Mouse (Mus musculus) CH12.LX (cell line): ENCODE results near the gene Sez6l2. TPM values are rescaled to one million over a fixed set of nuclear protein-coding genes. Genes with fewer than 3 reads are reported as not detected.

Experiments
- DNase-seq: peaks from one replicate; pipeline ENCODE4 v3.0.0-alpha.2; 2013; ENCODE audit errors: extremely low read depth
- H3K27ac ChIP-seq: 2 replicates; pipeline ENCODE4 v1.5.1; 2012; ENCODE audit warnings: low read depth, mild to moderate bottlenecking, control low read depth, moderate library complexity; ENCODE audit not compliant: insufficient read depth
- H3K27me3 ChIP-seq: replicated peaks from 2 replicates; pipeline ENCODE3; 2012; ENCODE audit warnings: inconsistent platforms
- H3K36me3 ChIP-seq, 2 experiments: replicated peaks in 1 of 2; 2 replicates each; pipeline versions ENCODE3 to v1.6.1; 2012; ENCODE audit warnings: inconsistent platforms in 1 of 2, low read length in 1 of 2, mild to moderate bottlenecking in 1 of 2, mixed read lengths in 1 of 2, moderate library complexity in 1 of 2; ENCODE audit not compliant: control insufficient read depth in 1 of 2, insufficient read depth in 1 of 2
- H3K4me1 ChIP-seq, 2 experiments: 2 replicates each; pipeline ENCODE4 v1.6.1; 2012; ENCODE audit warnings: inconsistent platforms in 1 of 2, moderate library complexity in 1 of 2; ENCODE audit not compliant: insufficient read depth in 2 of 2, control insufficient read depth in 1 of 2
- H3K4me2 ChIP-seq: 2 replicates; pipeline ENCODE4 v1.6.1; 2012; ENCODE audit warnings: low read depth, mild to moderate bottlenecking, control low read depth; ENCODE audit not compliant: poor library complexity, insufficient read depth, severe bottlenecking
- H3K4me3 ChIP-seq, 3 experiments: fragments of 150-350 bp in 1 of 3; sonication (generic) in 1 of 3; replicated peaks in 1 of 3; 2 replicates each; pipeline versions ENCODE3 to v1.5.1; 2011 to 2012; ENCODE audit warnings: low read depth in 2 of 3, low read length in 2 of 3, mild to moderate bottlenecking in 2 of 3, moderate library complexity in 2 of 3, control low read depth in 1 of 3, improper control_type of control experiment in 1 of 3, inconsistent platforms in 1 of 3, mixed read lengths in 1 of 3; ENCODE audit not compliant: poor library complexity in 1 of 3
- H3K79me2 ChIP-seq: replicated peaks from 2 replicates; pipeline ENCODE4 v1.6.1; 2012; ENCODE audit warnings: mild to moderate bottlenecking, moderate library complexity; ENCODE audit not compliant: control insufficient read depth, poor library complexity, insufficient read depth, severe bottlenecking; ENCODE audit errors: extremely low read depth
- H3K9ac ChIP-seq: 2 replicates; pipeline ENCODE4 v1.6.1; 2012; ENCODE audit warnings: low read depth, mild to moderate bottlenecking, control low read depth, moderate library complexity; ENCODE audit not compliant: insufficient read depth
- H3K9me3 ChIP-seq: replicated peaks from 2 replicates; pipeline ENCODE3; 2012; ENCODE audit warnings: low read length, inconsistent platforms, mixed read lengths
- GABPA ChIP-seq: IDR thresholded peaks from 2 replicates; pipeline ENCODE4 v1.6.1; 2012; ENCODE audit warnings: low read depth, low read length, improper control_type of control experiment, inconsistent platforms; ENCODE audit not compliant: insufficient replicate concordance
- HCFC1 ChIP-seq: IDR thresholded peaks from 2 replicates; pipeline ENCODE4 v1.6.1; 2012; ENCODE audit warnings: low read depth, mild to moderate bottlenecking, inconsistent platforms, low read length, improper control_type of control experiment
- IRF4 ChIP-seq: IDR thresholded peaks from 2 replicates; pipeline ENCODE4 v1.6.1; 2014; ENCODE audit warnings: low read depth, mild to moderate bottlenecking, inconsistent platforms, low read length, improper control_type of control experiment
- KAT2A ChIP-seq: IDR thresholded peaks from 2 replicates; pipeline ENCODE4 v1.6.1; 2012; ENCODE audit warnings: low read length, improper control_type of control experiment, inconsistent platforms; ENCODE audit not compliant: insufficient replicate concordance
- MAFK ChIP-seq: IDR thresholded peaks from 2 replicates; pipeline ENCODE4 v1.6.1; 2011; ENCODE audit warnings: low read length, improper control_type of control experiment; ENCODE audit not compliant: insufficient replicate concordance
- MXI1 ChIP-seq: IDR thresholded peaks from 2 replicates; pipeline ENCODE4 v1.6.1; 2011; ENCODE audit warnings: mild to moderate bottlenecking, low read depth, low read length, improper control_type of control experiment
- NRF1 ChIP-seq: IDR thresholded peaks from 2 replicates; pipeline ENCODE4 v1.6.1; 2014; ENCODE audit warnings: low read depth, mild to moderate bottlenecking, inconsistent platforms, low read length, improper control_type of control experiment, moderate library complexity
- POLR2A ChIP-seq: IDR thresholded peaks from 2 replicates; pipeline ENCODE4 v1.6.1; 2011; ENCODE audit warnings: low read depth, mild to moderate bottlenecking, improper control_type of control experiment, low read length
- POLR2AphosphoS2 ChIP-seq: IDR thresholded peaks from 2 replicates; pipeline ENCODE4 v1.6.1; 2011; ENCODE audit warnings: low read depth, low read length, improper control_type of control experiment
- RCOR1 ChIP-seq: conservative IDR thresholded peaks from 2 replicates; pipeline ENCODE4 v1.6.1; 2012; ENCODE audit warnings: low read depth, mild to moderate bottlenecking, inconsistent platforms, low read length, improper control_type of control experiment
- SIN3A ChIP-seq: IDR thresholded peaks from 2 replicates; pipeline ENCODE4 v1.6.1; 2012; ENCODE audit warnings: low read length, improper control_type of control experiment, inconsistent platforms
- TBP ChIP-seq: conservative IDR thresholded peaks from 2 replicates; pipeline ENCODE4 v1.6.1; 2011; ENCODE audit warnings: low read depth, low read length, improper control_type of control experiment
- UBTF ChIP-seq: IDR thresholded peaks from 2 replicates; pipeline ENCODE4 v1.6.1; 2012; ENCODE audit warnings: low read depth, mild to moderate bottlenecking, inconsistent platforms, low read length, improper control_type of control experiment, moderate library complexity
- USF2 ChIP-seq: conservative IDR thresholded peaks from 2 replicates; pipeline ENCODE4 v1.6.1; 2011; ENCODE audit warnings: low read depth, low read length, improper control_type of control experiment
- ZMIZ1 ChIP-seq: IDR thresholded peaks from 2 replicates; pipeline ENCODE4 v1.6.1; 2012; ENCODE audit warnings: low read depth, mild to moderate bottlenecking, inconsistent platforms, low read length, improper control_type of control experiment
- dilution Hi-C: fragments of 300-500 bp; cut with MboI; formaldehyde crosslinking; loops from 2 replicates; pipeline ENCODE4 v1.14.3; 2020; ENCODE audit warnings: low sequenced_read_pairs; ENCODE audit not compliant: extremely low pct_unique_long_range_greater_than_20kb, extremely low pct_ligation_motif_present
- in situ Hi-C: fragments of 300-500 bp; cut with MboI; formaldehyde crosslinking; loops from 3 replicates; pipeline ENCODE4 v1.14.3; 2019; ENCODE audit warnings: low sequenced_read_pairs, low pct_ligation_motif_present, low pct_unique_long_range_greater_than_20kb, mixed read lengths
- polyA plus RNA-seq: library from polyadenylated mRNA; unstranded; fragments of >175 nt; gene quantifications from 2 replicates; pipeline ENCODE4 v1.2.1, GENCODE M21; 2012; ENCODE audit warnings: low read depth; ENCODE audit not compliant: insufficient read length
- total RNA-seq, 2 experiments: library from RNA; depleted of rRNA; stranded (reverse); fragments of 300-350 nt in 1 of 2; fragments of >200 nt in 1 of 2; gene quantifications; 2 replicates each; pipeline ENCODE4 v1.2.3; 2012 to 2014

Gene Sez6l2
- total RNA-seq (2012; rRNA removed) (7.2 and 8.8 TPM in 2 replicates), total RNA-seq (2014; rRNA removed) (8.9 and 9.9 TPM in 2 replicates), polyA plus RNA-seq (29.2 and 29.3 TPM in 2 replicates)

GRCm38 (mm10) chr7:126949793-126950646 lies at the start of gene Sez6l2:
Gene Sez6l2 (plus strand): TSS chr7:126950563.
- no peak within 1 kb of the TSS for H3K9ac ChIP-seq

GRCm38 (mm10) chr7:126905590-126905989 lies 44.8 kb upstream of the Sez6l2 start:
- no peaks in the 10 kb centered on the region for H3K27me3 ChIP-seq
- in situ Hi-C loops, result no loop called here
- no peak for TF ChIP-seq TBP
- no peak for TF ChIP-seq ZMIZ1
- TF ChIP-seq MAFK, result peak; percentile 78
- no peak for TF ChIP-seq GABPA
- no peak for TF ChIP-seq RCOR1
- TF ChIP-seq USF2, result no peak
- no peak for TF ChIP-seq NRF1
- no peak for TF ChIP-seq POLR2A
- no peak for TF ChIP-seq IRF4
- TF ChIP-seq, all 38 proteins: peak for 1
- Histone ChIP-seq H3K4me1 (peaks cover 3 to 15% of the 10 kb centered on the region in 2 experiments), H3K79me2 (no peaks in the 10 kb centered on the region), H3K36me3 (no peaks in the 10 kb centered on the region), H3K4me2 (no peak overlapping the region), H3K4me3 (no peak overlapping the region), H3K9ac (no peak overlapping the region), H3K9me3 (no peaks in the 10 kb centered on the region), H3K27ac (no peak overlapping the region)
- no peak for DNase-seq
- dilution Hi-C loops, result no loop called here

More at GRCm38 (mm10) chr7:126949793-126950646, at the start of gene Sez6l2:
- H3K4me3 ChIP-seq, result no peak within 1 kb of the TSS
- no peak within 1 kb of the TSS for H3K27ac ChIP-seq
- peaks cover 6% of the 10 kb centered on the region for H3K9me3 ChIP-seq
- H3K4me1 ChIP-seq, result peaks cover 10 to 61% of the 10 kb centered on the region in 2 experiments
- peaks cover 27 to 85% of the 10 kb centered on the region in 2 experiments for H3K36me3 ChIP-seq
- TF ChIP-seq HCFC1 (no peak), MXI1 (peak; percentile 37; the same call in 1 of the 2 replicates), GABPA (no peak), KAT2A (no peak), POLR2AphosphoS2 (no peak), SIN3A (peak; percentile 58), UBTF (no peak), TBP (no peak)
- TF ChIP-seq, all 38 proteins: peak for 2
- in situ Hi-C loops (loop anchor here (5.0 kb wide), 1 partner anchor 32 kb away; no protein-coding TSS in a partner anchor), dilution Hi-C loops (no loop called here)
- no peak for DNase-seq
- Histone ChIP-seq H3K27me3 (no peaks in the 10 kb centered on the region), H3K4me2 (no peak within 1 kb of the TSS), H3K79me2 (no peaks in the 10 kb centered on the region)
